Mouse (Mus musculus) liver, postnatal 0 days (tissue): Measurements from ENCODE around the gene Krt88.

Experiments
- CTCF ChIP-seq: sonication (generic); IDR thresholded peaks from 2 replicates; pipeline ENCODE4 v1.5.1; 2016; ENCODE audit warnings: antibody characterized with exemption, low read depth
- EP300 ChIP-seq: IDR thresholded peaks from 2 replicates; pipeline ENCODE4 v1.6.1; 2016; ENCODE audit warnings: antibody characterized with exemption, low read depth, mild to moderate bottlenecking

GRCm38 (mm10) chr15:101454774-101455173, 7.2 kb downstream of the Krt88 start:
- TF ChIP-seq CTCF = no peak
- no peak for TF ChIP-seq EP300
